Mouse (Mus musculus) cerebral cortex, adult 2 months (tissue): Measurements from ENCODE around the gene Dtx3l.

Experiments used
- WGBS: fragments of 180-500 bp; shearing (Covaris S2); methylation state at CpG from one replicate; pipeline ENCODE4 v1.1.7; 2018; 5-methylcytosine and 5-hydroxymethylcytosine counted together

Dtx3l gene

GRCm38 (mm10) chr16:35938211-35939151, at the start of gene Dtx3l, which contains the start of gene Parp9:
Gene Dtx3l (minus strand): TSS chr16:35939151.
Gene Parp9 (plus strand): TSS chr16:35938470.
- 2% methylated on average over 52 of the region's 52 CpGs for WGBS

DNA sequence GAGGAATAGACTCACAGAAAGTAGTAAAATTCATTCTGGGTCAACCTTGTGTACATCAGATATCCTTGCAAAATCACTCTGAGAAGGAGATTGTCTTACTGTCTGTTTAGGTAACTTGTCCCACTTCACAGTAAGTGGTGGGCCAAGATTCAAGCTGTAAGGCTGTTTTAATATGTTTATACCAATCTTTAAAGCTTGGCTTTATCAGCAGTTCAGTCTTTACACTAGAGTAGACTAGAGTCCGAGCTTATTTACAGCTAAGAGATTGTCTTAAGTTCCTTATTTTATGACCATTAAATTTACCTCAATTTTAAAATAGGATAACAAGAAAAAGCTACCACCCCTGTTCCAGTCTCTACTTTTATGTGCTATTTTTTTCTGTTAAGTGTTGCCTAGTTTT, 49.0 kb upstream of the Dtx3l start:
- WGBS = 57% methylated on average over 1 of the region's 1 CpGs

- WGBS = 44% methylated on average over 3 of the region's 3 CpGs
Measured at GRCm38 (mm10) chr16:35984471-35984870, 45.5 kb upstream of the Dtx3l start.

- WGBS = 1% methylated on average over 80 of the region's 86 CpGs
Measured at GRCm38 (mm10) chr16:35983517-35984101, 44.7 kb upstream of the Dtx3l start.

GRCm38 (mm10) chr16:35982902-35983516, 44.1 kb upstream of the Dtx3l start:
- under 1% methylated on average over 54 of the region's 54 CpGs for WGBS

DNA sequence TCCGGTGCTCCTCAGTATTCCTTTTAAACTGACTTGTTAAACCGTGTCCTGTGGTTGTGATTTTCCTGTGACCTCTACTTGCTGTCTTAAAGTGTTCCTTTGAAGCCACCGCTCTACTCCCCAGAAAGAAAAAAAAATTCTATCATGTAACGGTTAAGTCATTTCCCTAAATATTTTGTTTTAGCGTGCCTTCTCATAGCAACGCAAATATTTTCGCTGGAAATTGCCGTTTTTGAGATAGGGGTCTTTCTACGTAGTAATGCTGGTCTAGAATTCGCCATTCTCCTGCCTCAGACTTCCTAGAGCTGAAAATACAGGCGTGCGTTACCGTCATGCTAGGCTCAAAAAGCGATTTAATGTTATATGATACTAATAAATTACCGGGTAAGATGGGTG, 43.6 kb upstream of the Dtx3l start:
- 1% methylated on average over 15 of the region's 15 CpGs for WGBS

DNA sequence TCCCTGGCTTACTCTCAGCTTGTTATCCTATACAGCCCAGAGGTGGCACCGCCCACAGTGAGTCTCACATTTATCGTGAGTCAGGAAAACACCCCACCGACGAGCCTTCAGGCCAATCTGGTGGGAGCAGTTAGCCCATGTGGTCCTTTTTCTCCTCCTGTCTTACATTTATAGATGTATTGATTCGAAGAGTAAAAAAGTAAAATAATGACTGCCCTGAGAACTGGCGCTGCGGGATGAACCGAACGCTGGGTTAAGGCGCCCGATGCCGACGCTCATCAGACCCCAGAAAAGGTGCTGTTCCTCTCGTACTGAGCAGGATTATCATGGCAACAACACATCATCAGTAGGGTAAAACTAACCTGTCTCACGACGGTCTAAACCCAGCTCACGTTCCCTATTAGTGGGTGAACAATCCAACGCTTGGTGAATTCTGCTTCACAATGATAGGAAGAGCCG, 42.4 kb upstream of the Dtx3l start:
- WGBS = 48% methylated on average over 19 of the region's 19 CpGs

DNA sequence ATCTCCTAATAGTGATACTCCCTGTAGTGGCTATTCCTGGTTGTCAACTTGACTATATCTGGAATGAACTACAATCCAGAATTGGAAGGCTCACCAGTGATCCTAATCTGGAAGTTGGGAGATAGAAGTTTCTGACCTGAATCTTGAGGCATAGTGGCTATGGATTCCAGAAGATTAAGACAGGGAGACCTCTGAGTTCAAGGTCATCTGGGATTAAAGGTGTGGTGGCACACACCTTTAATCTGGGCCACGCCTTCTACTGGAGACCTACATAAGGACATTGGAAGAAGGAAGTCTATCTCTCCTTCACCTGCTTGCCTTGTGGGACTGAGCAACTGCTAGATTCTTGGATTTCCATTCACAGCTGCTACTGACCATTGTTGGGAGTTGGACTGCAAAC, 39.5 kb upstream of the Dtx3l start, which contains the start of gene Kpna1:
Gene Kpna1, plus strand, starts transcription at position 301 of the 400 bp plus-strand sequence.
- WGBS = 100% methylated on average over 1 of the region's 1 CpGs

GRCm38 (mm10) chr16:35974021-35974420, 35.1 kb upstream of the Dtx3l start:
- WGBS = 69% methylated on average over 1 of the region's 1 CpGs

DNA sequence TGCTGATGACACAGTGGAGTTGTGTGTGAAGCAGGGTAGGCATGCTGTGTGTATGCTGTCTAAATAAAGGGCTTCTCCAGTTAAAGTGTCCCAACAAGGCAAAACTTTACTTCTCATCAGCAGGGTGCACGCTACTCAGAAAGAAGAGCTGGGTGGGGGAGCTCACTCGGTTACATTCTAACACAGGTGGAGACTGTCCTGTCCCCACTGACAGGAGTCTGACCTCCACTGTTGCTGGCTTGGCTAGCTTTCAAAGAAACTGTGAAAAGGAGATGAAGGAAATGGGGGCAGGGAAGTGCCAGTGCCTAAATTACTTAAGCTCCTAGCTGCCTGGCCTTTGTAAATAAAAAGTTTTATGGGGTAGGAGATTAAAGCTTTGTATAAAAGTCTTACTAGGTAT, 29.2 kb upstream of the Dtx3l start:
- WGBS = 79% methylated on average over 2 of the region's 2 CpGs

GRCm38 (mm10) chr16:35967319-35967718, 28.4 kb upstream of the Dtx3l start:
- WGBS = 85% methylated on average over 4 of the region's 4 CpGs

DNA sequence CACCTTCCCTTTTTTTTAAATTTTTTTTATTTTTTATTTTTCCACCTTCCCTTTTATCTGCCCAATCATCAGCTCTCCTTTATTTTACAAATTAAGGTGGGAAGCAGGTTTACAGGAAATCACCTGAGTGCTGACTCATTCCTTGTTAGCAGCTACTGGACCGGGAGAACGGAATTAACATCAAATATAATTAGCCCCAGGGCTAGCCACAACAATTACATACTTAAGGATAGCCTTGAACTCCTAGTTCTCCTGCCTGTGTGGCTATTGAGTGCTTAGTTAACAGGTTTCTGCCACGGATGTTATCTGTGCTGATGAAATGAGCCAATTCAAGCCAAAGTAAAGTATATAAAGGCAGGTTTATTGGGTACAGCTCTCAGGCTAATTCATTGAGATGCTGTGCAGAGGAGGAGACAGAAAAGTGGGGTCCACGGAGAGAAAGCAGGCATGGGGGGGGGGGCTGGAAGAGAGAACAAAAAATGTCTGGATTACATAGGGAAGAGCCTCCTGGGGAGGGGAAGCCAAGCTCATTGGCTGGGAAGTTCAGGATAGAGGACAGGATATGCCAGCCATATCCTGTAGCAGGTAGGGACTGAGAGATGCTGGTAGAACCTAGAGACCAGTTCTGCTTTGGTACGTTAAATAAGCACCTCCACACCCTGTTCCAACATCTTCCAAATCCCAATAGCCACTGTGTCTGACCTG, 27.6 kb upstream of the Dtx3l start:
- WGBS = 68% methylated on average over 5 of the region's 5 CpGs

DNA sequence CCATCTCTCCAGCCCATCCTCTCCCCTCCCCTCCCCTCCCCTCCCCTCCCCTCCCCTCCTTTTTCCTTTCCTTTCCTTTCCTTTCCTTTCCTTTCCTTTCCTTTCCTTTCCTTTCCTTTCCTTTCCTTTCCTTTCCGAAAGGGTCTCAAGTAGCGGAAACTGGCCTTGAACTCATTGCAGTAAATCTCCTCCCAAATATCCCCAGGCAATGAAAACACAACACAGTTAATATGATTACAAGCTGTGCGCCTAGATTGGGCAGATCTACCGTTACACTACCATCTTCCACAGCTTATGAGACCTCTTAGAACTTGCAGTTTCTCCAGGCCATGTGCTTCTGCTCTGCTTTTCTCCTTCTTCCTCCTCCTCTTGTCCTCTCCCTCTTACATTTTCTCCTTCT, 27.0 kb upstream of the Dtx3l start:
- 92% methylated on average over 4 of the region's 4 CpGs for WGBS

- WGBS = 90% methylated on average over 5 of the region's 5 CpGs
Measured at GRCm38 (mm10) chr16:35952628-35953130, 13.7 kb upstream of the Dtx3l start.

DNA sequence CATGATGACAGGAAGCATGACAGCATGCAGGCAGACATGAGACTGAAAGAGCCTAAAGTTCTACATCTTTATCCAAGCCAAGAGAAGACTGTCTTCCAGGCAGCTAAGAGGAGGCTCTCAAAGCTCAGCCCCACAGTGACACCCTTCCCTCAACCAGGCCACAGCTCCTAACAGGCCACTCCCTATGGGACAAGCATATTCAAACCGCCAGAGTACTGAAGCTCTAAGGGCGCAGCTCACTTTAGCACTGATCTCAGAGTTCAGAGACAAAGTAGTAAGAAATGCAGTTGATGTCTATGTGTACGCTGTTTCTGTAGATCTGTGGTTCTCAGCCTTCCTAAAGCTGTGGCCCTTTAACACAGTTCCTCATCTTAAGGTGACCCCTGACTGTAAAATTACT, 12.3 kb upstream of the Dtx3l start:
- 94% methylated on average over 3 of the region's 3 CpGs for WGBS

DNA sequence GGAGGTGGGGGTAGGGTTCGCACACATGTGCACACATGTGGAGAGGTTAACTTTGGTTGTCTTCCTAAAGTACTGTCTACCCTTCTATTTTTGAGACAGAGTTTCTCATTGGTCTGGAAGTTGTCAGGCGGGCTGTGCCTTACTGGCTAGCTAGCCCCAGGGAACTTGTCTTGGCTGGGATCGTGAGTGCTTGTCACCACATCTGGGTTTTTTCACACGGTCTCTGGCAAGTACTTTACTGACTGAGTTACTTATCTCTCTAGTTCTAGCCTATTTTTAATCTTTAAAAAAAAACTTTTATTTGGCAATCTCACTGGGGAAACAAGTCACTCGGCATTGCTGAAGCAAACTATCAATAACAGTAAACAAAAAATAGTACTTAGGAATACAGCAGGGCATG, 10.3 kb upstream of the Dtx3l start:
- 78% methylated on average over 5 of the region's 5 CpGs for WGBS

DNA sequence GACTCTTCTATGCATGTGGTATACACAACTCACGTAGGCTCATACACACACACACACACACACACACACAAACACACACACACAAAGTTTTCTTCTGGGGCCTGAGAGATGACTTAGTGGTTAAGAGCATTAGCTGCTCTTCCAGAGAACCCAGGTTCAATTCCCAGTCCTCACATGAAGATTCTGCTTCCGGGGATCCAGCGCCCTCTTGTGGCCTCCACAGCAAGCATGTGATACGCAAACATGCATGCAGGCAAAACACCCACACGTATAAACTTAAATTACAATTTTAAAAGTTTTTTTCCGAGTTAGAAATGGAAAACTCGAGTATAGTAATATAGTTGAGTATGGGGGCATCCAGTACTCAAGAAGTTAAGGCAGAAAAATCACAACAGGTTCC, 2.4 kb upstream of the Dtx3l start:
- WGBS = 87% methylated on average over 7 of the region's 7 CpGs

DNA sequence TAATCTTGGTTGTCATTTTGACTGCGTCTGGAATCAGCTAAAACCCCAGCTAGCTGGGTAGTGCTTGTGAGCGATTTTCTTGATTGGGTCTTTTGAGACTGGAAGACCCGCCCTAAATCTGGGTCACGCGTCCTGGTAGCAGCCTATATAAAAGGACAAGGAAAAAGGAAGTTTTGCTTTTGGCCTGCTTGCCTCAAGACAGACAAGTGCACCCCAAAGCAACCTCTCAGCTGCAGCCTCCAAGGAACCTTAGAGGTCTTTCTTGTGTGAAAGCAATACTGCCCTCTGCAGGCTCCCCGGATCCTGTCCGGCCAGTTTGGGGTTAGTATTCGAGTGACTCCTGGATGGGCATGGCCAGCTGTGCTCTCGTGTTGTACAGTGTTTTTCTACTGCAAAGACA, 739 bp upstream of the Dtx3l start:
- whole genome bisulfite sequencing = 14% methylated on average over 9 of the region's 9 CpGs

- WGBS = 10% methylated on average over 6 of the region's 6 CpGs
Measured at GRCm38 (mm10) chr16:35939261-35939660, 310 bp upstream of the Dtx3l start.

- WGBS = 96% methylated on average over 10 of the region's 10 CpGs
Measured at GRCm38 (mm10) chr16:35933181-35933580, 5.8 kb downstream of the Dtx3l start.

DNA sequence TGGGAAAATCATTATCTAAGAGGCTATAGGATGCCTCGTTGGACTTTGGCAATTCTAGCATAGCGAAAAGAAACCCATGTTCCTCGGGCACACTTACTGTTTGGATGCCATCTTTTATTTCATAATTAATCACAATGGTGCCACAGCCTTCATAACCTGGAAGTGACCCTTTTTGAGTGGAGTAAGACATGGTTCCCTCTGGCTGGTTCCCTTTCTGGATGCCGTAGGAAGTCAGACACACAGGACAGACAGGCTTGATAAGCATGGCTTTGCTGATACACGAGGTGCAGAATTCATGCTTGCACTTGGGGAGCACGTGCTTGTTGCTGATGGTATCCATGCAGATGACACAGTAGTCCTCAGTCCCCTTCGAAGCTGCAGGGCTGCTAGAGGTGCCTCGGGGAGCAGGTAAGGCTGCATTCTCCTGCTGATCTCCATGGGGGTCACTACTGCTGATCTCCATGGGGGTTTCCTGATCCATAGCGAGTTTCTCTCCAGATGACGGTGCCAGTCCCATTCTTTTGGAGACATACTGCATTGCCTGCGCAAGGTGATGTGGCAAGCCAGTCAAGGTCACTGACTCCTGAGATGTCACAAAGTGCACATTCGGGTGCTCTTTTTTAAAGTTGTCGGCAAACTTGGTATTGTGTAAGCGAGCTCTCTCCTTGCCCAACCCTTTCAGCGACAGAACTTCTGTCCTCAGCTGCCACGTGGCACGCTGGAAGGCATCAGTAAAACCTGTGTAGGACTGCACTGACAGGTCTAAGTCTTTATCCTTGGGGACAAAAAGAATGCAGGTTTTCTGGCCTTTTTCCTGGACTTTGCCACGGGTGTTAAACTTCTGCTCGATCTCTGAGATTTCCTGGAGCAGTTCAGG, 6.5 kb downstream of the Dtx3l start:
- 90% methylated on average over 19 of the region's 19 CpGs for WGBS
